ENCODE assay signal across 8 mouse cellular contexts in the genomic region with DNA sequence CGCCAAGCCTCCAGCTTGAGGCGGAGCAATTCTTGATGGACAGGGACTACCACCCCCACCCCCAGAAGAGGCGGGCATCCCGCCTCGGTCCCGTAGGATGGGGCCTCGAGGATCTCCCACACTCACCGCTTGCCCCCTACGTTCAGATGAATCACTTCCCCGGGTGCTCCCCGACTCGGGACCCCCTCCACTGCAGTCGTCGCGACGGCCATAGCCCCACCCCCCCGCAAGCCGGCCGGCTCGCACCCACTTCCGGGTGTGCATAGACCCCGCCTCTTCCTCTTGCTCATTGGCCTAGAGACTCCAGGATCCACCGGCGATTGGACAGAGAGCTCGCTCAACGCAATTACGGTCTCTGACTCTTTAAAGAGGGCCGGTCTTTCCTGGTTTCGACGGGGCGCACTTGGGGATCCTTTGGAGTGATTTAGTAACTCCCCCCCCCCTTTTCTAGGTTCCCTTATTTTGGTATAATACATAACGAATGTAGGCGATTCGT. TPM values are rescaled to one million over a fixed set of nuclear protein-coding genes. Genes with fewer than 3 reads are reported as not detected.
DNase-seq lines count a peak whose midpoint lies in the region; ATAC-seq lines count a peak whose summit lies in the region.

A gene (minus strand): TSS at position 275 of the 496 bp plus-strand sequence.

- WGBS in hindbrain, embryonic 11.5 days = under 1% methylated on average over 34 of the region's 34 CpGs

- peak; percentile 94 for ATAC-seq in hindbrain, embryonic 11.5 days (ENCODE audit: low FRiP score)

- H3K4me2 ChIP-seq in hindbrain, embryonic 11.5 days (replicated peaks; ENCODE audit: low read depth, low read length) = peak within 1 kb of the TSS; percentile 68

- peaks cover 15% of the 10 kb centered on the region for H3K27me3 ChIP-seq in hindbrain, embryonic 11.5 days (ENCODE audit: control insufficient read depth, insufficient read depth, low read length)

- DNase-seq in T-cell, adult 2 months (ENCODE audit: low spot score) = peak; percentile 85
- peak; percentile 93 for DNase-seq in cerebellum, postnatal 10 days
- DNase-seq in frontal cortex, postnatal 10 days (ENCODE audit: low spot score in 2 of 2) = peak; percentile 76 to 84
- DNase-seq in hindbrain, embryonic 11.5 days (ENCODE audit: low spot score) = peak; percentile 90
- peak; percentile 82 to 89 for DNase-seq in layer of hippocampus, postnatal 14 days (ENCODE audit: low spot score in 2 of 2)
- peak; percentile 87 for DNase-seq in lung, postnatal 14 days
- DNase-seq in retina, embryonic 14.5 days (ENCODE audit: low spot score) = peak; percentile 91
- peak; percentile 86 to 88 for DNase-seq in thymus, postnatal 36 days

- H3K9me3 ChIP-seq in hindbrain, embryonic 11.5 days (ENCODE audit: control insufficient read depth, low read length) = no peaks in the 10 kb centered on the region

- peaks cover 5% of the 10 kb centered on the region; the same call in 1 of the 2 replicates for H3K4me1 ChIP-seq in hindbrain, embryonic 11.5 days (replicated peaks; ENCODE audit: control insufficient read depth, insufficient read depth, low read length)

- H3K36me3 ChIP-seq in hindbrain, embryonic 11.5 days (ENCODE audit: control insufficient read depth, insufficient read depth, low read length) = no peaks in the 10 kb centered on the region

- peak within 1 kb of the TSS; percentile 67 for H3K4me3 ChIP-seq in hindbrain, embryonic 11.5 days (ENCODE audit: low read depth, low read length)

- peak within 1 kb of the TSS; percentile 77 for H3K9ac ChIP-seq in hindbrain, embryonic 11.5 days (ENCODE audit: low read depth, low read length)

- H3K27ac ChIP-seq in hindbrain, embryonic 11.5 days (ENCODE audit: low read depth, low read length) = no peak within 1 kb of the TSS

RNA-seq across cellular contexts. Expression of the gene that starts here (rescaled TPM):
- 51.5 and 56.7 TPM in 2 replicates for polyA plus RNA-seq in hindbrain, embryonic 11.5 days (2014; fragmentation: Nextera tagmentation; extraction: Ambion mirVana)
- total RNA-seq in layer of hippocampus, postnatal 14 days (2021) = 10 to 100 TPM; 24.7 to 26.2 TPM
